Mouse (Mus musculus): ENCODE measurements around the gene Pde4c.

The Pde4c gene

DNA sequence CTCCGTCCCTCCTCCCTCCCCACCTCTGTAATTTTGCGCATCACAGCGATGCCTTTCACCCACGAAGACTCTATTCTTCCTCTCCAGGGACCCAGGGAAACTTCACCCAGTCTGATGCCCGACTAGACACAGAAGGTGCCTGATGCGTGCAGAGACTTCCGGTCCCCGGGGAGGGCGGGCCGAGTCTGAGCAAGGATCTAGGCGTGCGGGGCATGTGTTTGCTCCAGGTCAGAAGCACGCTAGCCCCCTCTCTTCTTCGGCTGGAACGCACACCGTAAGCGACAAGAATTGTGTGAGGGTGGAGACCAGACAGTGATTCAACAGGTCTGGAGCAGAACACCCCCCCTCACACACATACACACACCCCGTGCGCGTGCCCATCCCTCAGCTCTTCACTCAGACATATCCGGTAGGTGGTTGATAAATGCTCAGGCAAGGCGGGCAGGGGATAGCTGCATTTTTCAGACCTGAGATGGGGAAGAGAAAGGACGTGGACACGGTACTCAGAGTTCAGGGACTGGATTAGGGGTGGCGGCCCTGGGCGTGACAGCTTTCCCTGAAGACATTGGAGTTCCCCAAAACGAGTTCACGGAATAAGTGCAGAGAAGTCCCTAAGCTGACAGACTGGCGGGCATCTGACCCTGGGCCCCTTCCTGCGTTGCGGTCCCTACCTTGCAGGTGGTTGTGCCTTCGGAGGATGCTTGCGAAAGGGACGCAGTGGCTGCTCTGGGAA is 42.5 kb downstream of the Pde4c start:
- peak; percentile 64 to 67 for DNase-seq (ENCODE audit: low spot score in 2 of 2)

- DNase-seq (ENCODE audit: low spot score in 2 of 2), result no peak
Measured at GRCm38 (mm10) chr8:70766571-70767440, 43.3 kb downstream of the Pde4c start.

DNA sequence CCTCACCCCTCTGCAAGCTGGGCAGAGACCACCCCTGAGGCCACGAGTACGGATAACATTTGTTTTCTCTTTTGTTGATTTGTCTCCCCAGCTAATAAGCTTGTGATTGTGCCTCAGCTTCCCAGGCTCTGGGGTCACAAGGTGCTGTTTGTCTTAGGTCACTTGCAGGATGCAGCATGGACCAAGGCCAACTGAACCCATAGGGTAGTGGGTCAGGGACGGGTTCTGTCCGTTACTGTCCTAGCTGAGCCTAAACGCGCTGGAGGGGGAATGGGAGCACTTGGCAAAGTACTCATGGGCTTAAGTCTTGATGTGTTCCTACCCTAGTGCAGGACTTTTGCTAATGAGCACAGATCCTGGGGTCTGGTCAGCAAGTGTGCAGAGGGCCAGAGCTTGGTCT is 44.0 kb downstream of the Pde4c start:
- DNase-seq (ENCODE audit: low spot score in 2 of 2), result no peak

DNA sequence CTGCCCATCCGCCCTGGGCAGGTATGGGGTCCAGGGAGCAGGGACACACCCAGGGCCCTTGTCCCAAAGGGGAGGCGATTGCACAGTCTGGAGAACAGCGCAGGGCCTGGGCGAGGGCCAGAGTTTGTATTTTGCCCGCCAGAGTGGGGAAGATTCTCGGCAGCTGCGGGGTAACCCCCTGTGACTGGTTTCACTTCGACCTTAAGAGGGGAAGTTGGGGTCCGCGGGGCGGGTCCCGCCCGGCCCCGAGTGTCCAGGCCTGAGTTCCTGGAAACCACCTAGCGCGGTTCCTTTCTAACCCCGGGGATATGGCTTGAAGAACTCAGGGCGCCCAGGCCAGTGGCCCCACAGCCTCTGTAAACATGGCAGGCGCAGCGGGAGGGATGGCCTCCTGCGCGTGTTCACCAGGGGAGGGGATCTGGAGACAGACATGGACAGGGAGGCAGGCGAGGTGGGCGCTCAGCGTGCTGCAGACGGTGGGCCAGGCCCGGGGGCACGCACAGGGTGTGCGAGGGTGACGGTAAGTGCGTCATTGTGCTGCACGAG is 44.8 kb downstream of the Pde4c start:
- DNase-seq (ENCODE audit: low spot score in 2 of 2), result no peak

GRCm38 (mm10) chr8:70768956-70769355 is 45.4 kb downstream of the Pde4c start:
- DNase-seq (ENCODE audit: low spot score in 2 of 2), result no peak

- DNase-seq (ENCODE audit: low spot score in 2 of 2), result peak; percentile 95 to 100
Measured at GRCm38 (mm10) chr8:70769359-70769758, 45.8 kb downstream of the Pde4c start.

DNA sequence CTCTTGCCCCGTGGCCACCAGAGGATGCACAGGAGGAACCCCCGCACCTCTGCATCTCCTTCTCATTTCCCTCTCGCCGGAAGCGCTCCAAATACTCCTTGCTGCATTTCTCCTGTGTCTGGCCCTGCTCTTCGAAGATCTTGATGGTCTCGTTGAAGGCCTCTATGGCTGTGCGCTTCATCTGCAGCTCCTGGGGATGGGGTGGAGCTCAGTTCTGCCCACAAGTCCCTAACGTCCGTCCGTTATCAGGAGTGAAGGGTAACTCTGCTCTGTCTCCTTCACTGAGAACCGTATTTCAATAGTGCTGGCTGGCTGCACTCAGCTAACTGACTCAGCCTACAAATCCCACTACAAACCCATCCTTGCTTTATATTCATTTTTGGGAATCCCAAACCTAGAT is 46.3 kb downstream of the Pde4c start:
- DNase-seq (ENCODE audit: low spot score in 2 of 2), result no peak

DNA sequence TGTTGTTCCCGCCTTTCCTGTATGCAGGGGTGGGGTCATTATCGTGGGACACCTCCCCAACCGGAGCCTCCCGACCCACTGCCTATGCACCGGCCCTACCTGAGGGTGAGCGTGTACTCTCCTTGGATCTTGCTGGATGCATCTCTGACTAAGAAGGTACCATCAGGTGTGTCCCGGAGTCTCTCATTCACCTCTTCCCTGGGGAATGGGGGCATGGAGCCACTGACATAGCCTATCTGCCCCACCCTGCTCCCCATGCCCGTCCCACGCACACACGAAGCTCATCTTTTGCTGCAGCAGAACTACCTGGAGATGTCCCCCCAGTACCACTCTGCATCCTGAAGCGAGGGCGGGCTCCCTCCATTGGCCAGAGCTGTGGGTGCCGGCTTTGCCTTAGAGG is 47.2 kb downstream of the Pde4c start:
- no peak for DNase-seq (ENCODE audit: low spot score in 2 of 2)

GRCm38 (mm10) chr8:70771217-70771616 is 47.7 kb downstream of the Pde4c start:
- no peak for DNase-seq (ENCODE audit: low spot score in 2 of 2)

- DNase-seq (ENCODE audit: low spot score in 2 of 2), result no peak
Measured at GRCm38 (mm10) chr8:70772075-70772474, 48.6 kb downstream of the Pde4c start.

DNA sequence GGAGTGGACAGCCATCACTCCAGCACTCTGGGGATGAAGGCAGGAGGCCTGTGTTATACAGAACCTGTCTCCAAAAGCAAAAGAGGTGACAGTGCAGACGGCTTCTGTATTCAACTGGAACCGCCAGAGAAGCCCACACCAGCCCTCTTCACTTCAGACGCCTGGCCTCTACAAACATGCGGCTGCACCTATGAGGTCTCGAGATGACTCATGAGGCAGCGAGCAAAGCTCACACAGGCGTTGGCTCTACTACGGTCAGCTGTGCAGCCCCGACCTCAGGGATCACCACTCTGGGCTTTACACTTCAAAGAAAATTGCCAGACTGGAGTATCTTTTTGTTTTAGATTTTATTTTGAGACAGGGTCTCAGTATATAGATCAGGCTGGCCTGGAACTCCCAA is 49.4 kb downstream of the Pde4c start:
- DNase-seq (ENCODE audit: low spot score in 2 of 2), result no peak

- DNase-seq (ENCODE audit: low spot score in 2 of 2), result no peak
Measured at GRCm38 (mm10) chr8:70773410-70773809, 49.9 kb downstream of the Pde4c start.

- DNase-seq (ENCODE audit: low spot score in 2 of 2), result no peak
Measured at GRCm38 (mm10) chr8:70773833-70774232, 50.3 kb downstream of the Pde4c start.

DNA sequence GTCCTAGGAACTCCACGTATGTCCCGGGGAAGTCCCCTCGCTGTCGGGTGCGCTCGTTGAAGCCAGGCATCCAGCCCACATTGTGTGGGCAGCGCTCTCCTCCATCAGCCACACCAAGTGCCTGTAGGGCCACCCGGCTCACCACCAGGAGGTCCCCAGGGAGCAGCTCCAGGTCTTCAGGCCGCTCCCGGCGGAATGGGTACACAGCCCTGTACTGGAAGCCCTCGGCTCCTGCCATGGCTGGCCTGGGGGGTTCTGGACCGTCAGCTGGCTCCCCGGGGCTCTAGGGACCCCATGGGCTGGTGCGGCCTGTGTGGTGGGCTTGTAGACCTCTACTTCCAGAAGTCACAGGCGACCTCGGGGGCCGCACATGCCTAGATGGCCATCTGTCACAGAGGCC is 51.2 kb downstream of the Pde4c start:
- no peak for DNase-seq (ENCODE audit: low spot score in 2 of 2)

DNA sequence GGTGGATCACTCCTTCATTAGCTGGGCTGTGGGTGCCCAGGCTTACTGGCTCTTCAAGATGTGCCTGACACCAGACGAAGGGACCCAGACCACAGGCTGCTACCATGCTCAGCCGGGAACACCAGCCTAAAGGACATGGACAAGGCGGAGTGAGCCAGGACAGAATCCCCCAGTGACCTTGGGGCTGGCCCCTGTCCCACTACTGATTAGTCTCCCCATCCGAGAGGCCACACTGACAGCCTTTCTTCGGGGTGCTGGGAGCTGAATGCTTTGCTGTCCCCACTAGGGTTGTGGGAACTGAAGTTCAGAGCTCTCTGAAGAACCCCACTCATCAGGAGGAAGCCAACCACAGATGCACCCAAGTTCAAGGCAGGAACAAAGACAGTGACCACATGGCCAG is 51.7 kb downstream of the Pde4c start:
- no peak for DNase-seq (ENCODE audit: low spot score in 2 of 2)

- DNase-seq (ENCODE audit: low spot score in 2 of 2), result no peak
Measured at GRCm38 (mm10) chr8:70775851-70776495, 52.5 kb downstream of the Pde4c start.

- peak; percentile 95 to 99 for DNase-seq (ENCODE audit: low spot score in 2 of 2)
Measured at GRCm38 (mm10) chr8:70776496-70777444, 53.2 kb downstream of the Pde4c start, which contains the start of gene Pik3r2. Pik3r2 (minus strand) TSS chr8:70776713.

DNA sequence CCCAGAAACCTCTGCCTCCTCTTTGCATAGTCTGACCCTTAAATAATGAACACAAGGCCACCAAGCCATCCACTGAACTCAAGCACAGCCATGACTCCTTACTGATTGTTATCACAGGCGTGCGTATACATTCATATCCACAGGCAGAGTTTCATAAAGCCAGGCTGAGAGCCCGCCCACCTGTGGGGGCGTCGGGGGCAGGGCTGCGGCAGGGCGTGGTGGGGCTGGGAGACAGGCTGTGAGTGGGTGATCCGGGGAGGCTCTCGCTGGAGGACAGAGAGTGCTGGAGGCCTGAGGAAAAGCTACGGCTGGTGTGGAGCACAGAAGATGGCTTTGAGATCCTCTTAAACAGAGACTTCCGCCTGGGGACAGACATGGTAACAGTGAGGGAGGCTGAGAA is 56.6 kb downstream of the Pde4c start:
- DNase-seq (ENCODE audit: low spot score in 2 of 2), result no peak

DNA sequence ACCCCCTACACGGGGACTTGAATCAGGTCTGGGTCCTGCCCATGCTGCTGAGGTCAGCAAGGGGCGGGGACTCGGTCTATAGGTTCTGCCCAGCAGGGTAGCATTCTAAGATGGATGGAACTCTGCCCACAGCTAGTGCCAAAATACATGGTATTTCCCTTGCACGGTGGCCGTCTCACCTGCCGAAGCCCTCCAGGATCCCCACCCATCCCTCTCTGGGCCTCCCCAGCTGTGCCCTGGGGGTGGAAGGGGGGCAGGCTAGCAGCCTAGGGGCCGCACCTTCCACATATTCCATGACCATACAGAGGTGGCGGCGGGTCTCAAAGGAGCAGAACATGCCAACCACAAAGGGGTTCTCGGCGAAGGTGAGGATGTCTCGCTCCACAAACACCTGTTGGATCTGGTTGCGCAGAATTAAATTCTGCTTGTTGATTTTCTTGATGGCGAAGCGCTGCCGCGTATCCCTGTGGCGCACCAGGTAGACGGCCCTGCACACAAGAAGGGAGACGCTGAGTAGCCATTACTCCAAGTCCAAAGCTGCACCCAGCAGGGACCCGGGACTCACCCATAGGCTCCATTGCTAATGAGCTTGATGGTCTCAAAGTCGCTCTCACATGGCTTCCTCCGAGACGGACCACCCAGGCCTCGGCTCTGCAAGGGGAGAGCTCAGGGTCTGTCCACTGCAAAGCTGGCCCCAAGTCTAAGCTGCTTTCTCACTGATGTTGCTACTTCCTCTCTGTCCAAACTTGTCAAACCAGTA is 63.0 kb downstream of the Pde4c start:
- no peak for DNase-seq (ENCODE audit: low spot score in 2 of 2)

DNA sequence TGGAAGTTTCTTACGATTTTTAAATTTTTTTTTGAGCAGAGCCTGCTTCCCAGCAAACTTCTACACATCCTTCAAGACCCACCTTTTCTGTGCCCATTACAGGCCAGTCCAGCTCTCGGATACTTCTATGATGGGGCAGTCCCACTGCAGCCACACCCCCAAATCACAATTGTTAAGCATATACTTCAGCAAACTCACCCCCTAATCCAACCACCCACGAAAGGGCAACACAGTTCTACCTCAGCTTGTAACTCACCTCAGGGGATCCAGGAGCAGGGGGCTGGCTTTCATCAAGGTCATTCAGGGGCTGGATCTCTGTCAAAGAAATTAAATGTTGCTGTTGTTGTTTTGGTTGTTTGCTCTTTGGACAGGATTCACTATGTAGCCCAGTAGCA is 63.5 kb downstream of the Pde4c start:
- no peak for DNase-seq (ENCODE audit: low spot score in 2 of 2)

All from thymus, postnatal 10 days (tissue).